Mouse (Mus musculus) kidney, postnatal 0 days (tissue): ENCODE measurements at regions not wholly inside any gene's neighbourhood (a gene's known extent, or its start where the extent isn't known, plus 50 kb on each side); places are given as distances from the start of the nearest gene placed in this dataset.
A peak's percentile ranks its signal among the peaks of the same experiment; 100 is the strongest.

Experiments
- ATAC-seq: fragments of 200-750 bp; cut with Nextera tagmentation; replicated peaks from 2 replicates; pipeline ENCODE4 v1.8.0; 2017; ENCODE audit warnings: low read depth, moderate number of reproducible peaks, moderate TSS enrichment, moderate library complexity; ENCODE audit not compliant: low FRiP score
- DNase-seq: peaks from one replicate; pipeline ENCODE4 v3.0.0-alpha.2; 2016; ENCODE audit warnings: low spot score
- H3K27ac ChIP-seq: fragments of 300-500 bp; sonication (generic); 2 replicates; pipeline ENCODE4 v1.5.1; 2014; ENCODE audit warnings: mild to moderate bottlenecking
- H3K27me3 ChIP-seq: fragments of 300-500 bp; sonication (generic); 2 replicates; pipeline ENCODE4 v1.6.1; 2014; ENCODE audit warnings: low read length, mixed read lengths; ENCODE audit not compliant: insufficient read depth
- H3K36me3 ChIP-seq: fragments of 300-500 bp; sonication (generic); 2 replicates; pipeline ENCODE4 v1.6.1; 2014; ENCODE audit warnings: low read length, mixed read lengths; ENCODE audit not compliant: insufficient read depth
- H3K4me1 ChIP-seq: fragments of 300-500 bp; sonication (generic); replicated peaks from 2 replicates; pipeline ENCODE4 v1.6.1; 2014; ENCODE audit warnings: antibody characterized with exemption, low read length, mixed read lengths; ENCODE audit not compliant: insufficient read depth
- H3K4me2 ChIP-seq: fragments of 300-500 bp; sonication (generic); 2 replicates; pipeline ENCODE4 v1.6.1; 2014; ENCODE audit warnings: mild to moderate bottlenecking, low read length, moderate library complexity, mixed read lengths
- H3K4me3 ChIP-seq: fragments of 300-500 bp; sonication (generic); replicated peaks from 2 replicates; pipeline ENCODE4 v1.5.1; 2014; ENCODE audit warnings: low read depth, low read length
- H3K9ac ChIP-seq: fragments of 300-500 bp; sonication (generic); 2 replicates; pipeline ENCODE4 v1.6.1; 2014; ENCODE audit warnings: low read depth, low read length
- H3K9me3 ChIP-seq: fragments of 300-500 bp; sonication (generic); replicated peaks from 2 replicates; pipeline ENCODE4 v1.6.1; 2016; ENCODE audit warnings: low read length, inconsistent platforms, mixed read lengths
- CTCF ChIP-seq: IDR thresholded peaks from 2 replicates; pipeline ENCODE4 v1.5.1; 2016; ENCODE audit warnings: antibody characterized with exemption, low read depth, mild to moderate bottlenecking, moderate library complexity
- WGBS: fragments of 180-500 bp; shearing (Covaris S2); extraction: QIAGEN DNeasy Blood & Tissue Kit; methylation state at CpG from one replicate; pipeline ENCODE4 v1.1.7; 2014; 5-methylcytosine and 5-hydroxymethylcytosine counted together

GRCm38 (mm10) chr7:56587283-56587682 is 347.7 kb downstream of the Oca2 start:
- no peaks in the 10 kb centered on the region for H3K27me3 ChIP-seq
- no peak overlapping the region for H3K4me2 ChIP-seq
- H3K9me3 ChIP-seq: no peaks in the 10 kb centered on the region
- H3K4me3 ChIP-seq: no peak overlapping the region
- H3K36me3 ChIP-seq: no peaks in the 10 kb centered on the region
- DNase-seq (no peak), ATAC-seq (no peak)
- no peak overlapping the region for H3K9ac ChIP-seq
- no peaks in the 10 kb centered on the region for H3K4me1 ChIP-seq
- no peak for TF ChIP-seq CTCF
- no peak overlapping the region for H3K27ac ChIP-seq

- WGBS: 50% methylated on average over 4 of the region's 4 CpGs
- no peak overlapping the region for H3K27ac ChIP-seq
- H3K9me3 ChIP-seq: no peaks in the 10 kb centered on the region
- H3K36me3 ChIP-seq: no peaks in the 10 kb centered on the region
- H3K27me3 ChIP-seq: no peaks in the 10 kb centered on the region
- no peak overlapping the region for H3K4me2 ChIP-seq
- no peak overlapping the region for H3K9ac ChIP-seq
- H3K4me3 ChIP-seq: no peak overlapping the region
- ATAC-seq (no peak), DNase-seq (no peak)
- no peaks in the 10 kb centered on the region for H3K4me1 ChIP-seq
- no peak for TF ChIP-seq CTCF
Observed at GRCm38 (mm10) chr7:56590904-56591303, 351.3 kb downstream of the Oca2 start.

- no peak overlapping the region for H3K4me3 ChIP-seq
- no peak overlapping the region for H3K9ac ChIP-seq
- no peaks in the 10 kb centered on the region for H3K36me3 ChIP-seq
- H3K27ac ChIP-seq: no peak overlapping the region
- H3K27me3 ChIP-seq: no peaks in the 10 kb centered on the region
- no peak overlapping the region for H3K4me2 ChIP-seq
- no peak for DNase-seq
- no peaks in the 10 kb centered on the region for H3K4me1 ChIP-seq
- WGBS: 64% methylated on average over 3 of the region's 3 CpGs
- no peaks in the 10 kb centered on the region for H3K9me3 ChIP-seq
- no peak for TF ChIP-seq CTCF
- no peak for ATAC-seq
Observed at GRCm38 (mm10) chr7:56591321-56591720, 351.8 kb downstream of the Oca2 start.

- no peak overlapping the region for H3K27ac ChIP-seq
- WGBS: 53% methylated on average over 4 of the region's 4 CpGs
Observed at GRCm38 (mm10) chr7:56597952-56598595, 358.5 kb downstream of the Oca2 start.

More at GRCm38 (mm10) chr7:56597952-56598595, 358.5 kb downstream of the Oca2 start:
- Histone ChIP-seq H3K4me1 (no peaks in the 10 kb centered on the region), H3K27me3 (no peaks in the 10 kb centered on the region), H3K9ac (no peak overlapping the region), H3K4me3 (no peak overlapping the region), H3K9me3 (no peaks in the 10 kb centered on the region), H3K36me3 (no peaks in the 10 kb centered on the region), H3K4me2 (no peak overlapping the region)
- no peak for ATAC-seq
- DNase-seq: peak; percentile 14
- no peak for TF ChIP-seq CTCF
